Mouse (Mus musculus) T-helper 2 cell (primary cell): Measurements from ENCODE around the gene Fry.

Experiments
- in situ Hi-C: fragments of 300-600 bp; cut with MboI, MseI; formaldehyde crosslinking; loops from one replicate; pipeline ENCODE4 v1.15.1; 2025; ENCODE audit warnings: high pct_unique_total_duplicates

Gene Fry

GRCm38 (mm10) chr5:150130144-150130543 is 11.7 kb downstream of the Fry start:
- in situ Hi-C loops, result no loop called here

GRCm38 (mm10) chr5:150131166-150131565 is 12.7 kb downstream of the Fry start:
- in situ Hi-C loops, result no loop called here

GRCm38 (mm10) chr5:150134651-150135050 is 16.2 kb downstream of the Fry start:
- in situ Hi-C loops, result no loop called here

- in situ Hi-C loops, result no loop called here
These were observed 17.1 kb downstream of the Fry start for GRCm38 (mm10) chr5:150135529-150135928.

- in situ Hi-C loops, result no loop called here
These were observed 19.5 kb downstream of the Fry start for GRCm38 (mm10) chr5:150137772-150138451.

- in situ Hi-C loops, result no loop called here
These were observed 22.1 kb downstream of the Fry start for GRCm38 (mm10) chr5:150140513-150140912.

GRCm38 (mm10) chr5:150145967-150146366 is 27.5 kb downstream of the Fry start:
- in situ Hi-C loops, result no loop called here

GRCm38 (mm10) chr5:150146612-150147011 is 28.2 kb downstream of the Fry start:
- in situ Hi-C loops, result no loop called here

- in situ Hi-C loops, result no loop called here
These were observed 31.3 kb downstream of the Fry start for GRCm38 (mm10) chr5:150149725-150150124.

- in situ Hi-C loops, result no loop called here
These were observed 32.5 kb downstream of the Fry start for GRCm38 (mm10) chr5:150150986-150151385.

- in situ Hi-C loops, result no loop called here
These were observed 33.8 kb downstream of the Fry start for GRCm38 (mm10) chr5:150152071-150152879.

- in situ Hi-C loops, result no loop called here
These were observed 34.4 kb downstream of the Fry start for GRCm38 (mm10) chr5:150152880-150153281.

- in situ Hi-C loops, result no loop called here
These were observed 36.9 kb downstream of the Fry start for GRCm38 (mm10) chr5:150155388-150155787.

- in situ Hi-C loops, result no loop called here
These were observed 37.8 kb downstream of the Fry start for GRCm38 (mm10) chr5:150156063-150156786.

- in situ Hi-C loops, result no loop called here
These were observed 39.2 kb downstream of the Fry start for GRCm38 (mm10) chr5:150157682-150158081.

GRCm38 (mm10) chr5:150159151-150159550 is 40.7 kb downstream of the Fry start:
- in situ Hi-C loops, result no loop called here

- in situ Hi-C loops, result no loop called here
These were observed 42.7 kb downstream of the Fry start for GRCm38 (mm10) chr5:150161193-150161592.

GRCm38 (mm10) chr5:150161898-150162297 is 43.5 kb downstream of the Fry start:
- in situ Hi-C loops, result no loop called here

GRCm38 (mm10) chr5:150164671-150165070 is 46.2 kb downstream of the Fry start:
- in situ Hi-C loops, result no loop called here

GRCm38 (mm10) chr5:150166811-150167210 is 48.4 kb downstream of the Fry start:
- in situ Hi-C loops, result no loop called here

GRCm38 (mm10) chr5:150167287-150167686 is 48.8 kb downstream of the Fry start:
- in situ Hi-C loops, result no loop called here

GRCm38 (mm10) chr5:150168712-150169111 is 50.3 kb downstream of the Fry start:
- in situ Hi-C loops, result no loop called here
